Mouse (Mus musculus): ENCODE data around the gene Thnsl1.

GRCm38 (mm10) chr2:21182811-21183210 is 22.7 kb upstream of the Thnsl1 start:
- TF ChIP-seq CTCF (IDR thresholded peaks at IDR 0.05; ENCODE audit: borderline replicate concordance, extremely low read depth, insufficient read depth, insufficient read length) (no peak), POLR2A (IDR thresholded peaks at IDR 0.05; ENCODE audit: borderline replicate concordance, extremely low read depth, insufficient read depth, insufficient read length, poor library complexity, severe bottlenecking) (no peak)

Data from brain, embryonic 14.5 days (tissue).